Mouse (Mus musculus) CH12.LX (cell line): ENCODE data around the gene Prmt2. TPM values are rescaled to one million over a fixed set of nuclear protein-coding genes. Genes with fewer than 3 reads are reported as not detected.

ENCODE experiments used
- DNase-seq: peaks from one replicate; pipeline ENCODE4 v3.0.0-alpha.2; 2013; ENCODE audit errors: extremely low read depth
- H3K27ac ChIP-seq: 2 replicates; pipeline ENCODE4 v1.5.1; 2012; ENCODE audit warnings: low read depth, mild to moderate bottlenecking, control low read depth, moderate library complexity; ENCODE audit not compliant: insufficient read depth
- H3K27me3 ChIP-seq: replicated peaks from 2 replicates; pipeline ENCODE3; 2012; ENCODE audit warnings: inconsistent platforms
- H3K36me3 ChIP-seq, 2 experiments: replicated peaks in 1 of 2; 2 replicates each; pipeline versions ENCODE3 to v1.6.1; 2012; ENCODE audit warnings: inconsistent platforms in 1 of 2, low read length in 1 of 2, mild to moderate bottlenecking in 1 of 2, mixed read lengths in 1 of 2, moderate library complexity in 1 of 2; ENCODE audit not compliant: control insufficient read depth in 1 of 2, insufficient read depth in 1 of 2
- H3K4me1 ChIP-seq, 2 experiments: 2 replicates each; pipeline ENCODE4 v1.6.1; 2012; ENCODE audit warnings: inconsistent platforms in 1 of 2, moderate library complexity in 1 of 2; ENCODE audit not compliant: insufficient read depth in 2 of 2, control insufficient read depth in 1 of 2
- H3K4me2 ChIP-seq: 2 replicates; pipeline ENCODE4 v1.6.1; 2012; ENCODE audit warnings: low read depth, mild to moderate bottlenecking, control low read depth; ENCODE audit not compliant: poor library complexity, insufficient read depth, severe bottlenecking
- H3K4me3 ChIP-seq, 3 experiments: fragments of 150-350 bp in 1 of 3; sonication (generic) in 1 of 3; replicated peaks in 1 of 3; 2 replicates each; pipeline versions ENCODE3 to v1.5.1; 2011 to 2012; ENCODE audit warnings: low read depth in 2 of 3, low read length in 2 of 3, mild to moderate bottlenecking in 2 of 3, moderate library complexity in 2 of 3, control low read depth in 1 of 3, improper control_type of control experiment in 1 of 3, inconsistent platforms in 1 of 3, mixed read lengths in 1 of 3; ENCODE audit not compliant: poor library complexity in 1 of 3
- H3K79me2 ChIP-seq: replicated peaks from 2 replicates; pipeline ENCODE4 v1.6.1; 2012; ENCODE audit warnings: mild to moderate bottlenecking, moderate library complexity; ENCODE audit not compliant: control insufficient read depth, poor library complexity, insufficient read depth, severe bottlenecking; ENCODE audit errors: extremely low read depth
- H3K9ac ChIP-seq: 2 replicates; pipeline ENCODE4 v1.6.1; 2012; ENCODE audit warnings: low read depth, mild to moderate bottlenecking, control low read depth, moderate library complexity; ENCODE audit not compliant: insufficient read depth
- H3K9me3 ChIP-seq: replicated peaks from 2 replicates; pipeline ENCODE3; 2012; ENCODE audit warnings: low read length, inconsistent platforms, mixed read lengths
- CHD1 ChIP-seq: IDR thresholded peaks from 2 replicates; pipeline ENCODE4 v1.6.1; 2012; ENCODE audit warnings: low read depth, low read length, improper control_type of control experiment, inconsistent platforms
- CHD2 ChIP-seq: IDR thresholded peaks from 2 replicates; pipeline ENCODE4 v1.6.1; 2011; ENCODE audit warnings: low read length, improper control_type of control experiment
- ELF1 ChIP-seq: IDR thresholded peaks from 2 replicates; pipeline ENCODE4 v1.6.1; 2014; ENCODE audit warnings: low read depth, mild to moderate bottlenecking, inconsistent platforms, low read length, improper control_type of control experiment
- EP300 ChIP-seq: IDR thresholded peaks from 2 replicates; pipeline ENCODE4 v1.6.1; 2011; ENCODE audit warnings: low read length, improper control_type of control experiment
- GABPA ChIP-seq: IDR thresholded peaks from 2 replicates; pipeline ENCODE4 v1.6.1; 2012; ENCODE audit warnings: low read depth, low read length, improper control_type of control experiment, inconsistent platforms; ENCODE audit not compliant: insufficient replicate concordance
- IRF4 ChIP-seq: IDR thresholded peaks from 2 replicates; pipeline ENCODE4 v1.6.1; 2014; ENCODE audit warnings: low read depth, mild to moderate bottlenecking, inconsistent platforms, low read length, improper control_type of control experiment
- JUN ChIP-seq: IDR thresholded peaks from 2 replicates; pipeline ENCODE4 v1.6.1; 2011; ENCODE audit warnings: low read depth, mild to moderate bottlenecking, low read length, improper control_type of control experiment, moderate library complexity; ENCODE audit not compliant: insufficient read depth
- JUND ChIP-seq: conservative IDR thresholded peaks from 2 replicates; pipeline ENCODE4 v1.6.1; 2011; ENCODE audit warnings: low read depth, low read length, improper control_type of control experiment
- KAT2A ChIP-seq: IDR thresholded peaks from 2 replicates; pipeline ENCODE4 v1.6.1; 2012; ENCODE audit warnings: low read length, improper control_type of control experiment, inconsistent platforms; ENCODE audit not compliant: insufficient replicate concordance
- MAX ChIP-seq: IDR thresholded peaks from 2 replicates; pipeline ENCODE4 v1.6.1; 2011; ENCODE audit warnings: low read length, improper control_type of control experiment
- MAZ ChIP-seq: IDR thresholded peaks from 2 replicates; pipeline ENCODE4 v1.6.1; 2012; ENCODE audit warnings: low read depth, mild to moderate bottlenecking, inconsistent platforms, low read length, improper control_type of control experiment, moderate library complexity
- MXI1 ChIP-seq: IDR thresholded peaks from 2 replicates; pipeline ENCODE4 v1.6.1; 2011; ENCODE audit warnings: mild to moderate bottlenecking, low read depth, low read length, improper control_type of control experiment
- MYC ChIP-seq: IDR thresholded peaks from 2 replicates; pipeline ENCODE4 v1.6.1; 2011; ENCODE audit warnings: low read depth, mild to moderate bottlenecking, improper control_type of control experiment, low read length
- NRF1 ChIP-seq: IDR thresholded peaks from 2 replicates; pipeline ENCODE4 v1.6.1; 2014; ENCODE audit warnings: low read depth, mild to moderate bottlenecking, inconsistent platforms, low read length, improper control_type of control experiment, moderate library complexity
- PAX5 ChIP-seq: IDR thresholded peaks from 2 replicates; pipeline ENCODE4 v1.6.1; 2012; ENCODE audit warnings: low read length, inconsistent platforms, mixed read lengths
- POLR2AphosphoS2 ChIP-seq: IDR thresholded peaks from 2 replicates; pipeline ENCODE4 v1.6.1; 2011; ENCODE audit warnings: low read depth, low read length, improper control_type of control experiment
- RCOR1 ChIP-seq: conservative IDR thresholded peaks from 2 replicates; pipeline ENCODE4 v1.6.1; 2012; ENCODE audit warnings: low read depth, mild to moderate bottlenecking, inconsistent platforms, low read length, improper control_type of control experiment
- SIN3A ChIP-seq: IDR thresholded peaks from 2 replicates; pipeline ENCODE4 v1.6.1; 2012; ENCODE audit warnings: low read length, improper control_type of control experiment, inconsistent platforms
- TCF12 ChIP-seq: IDR thresholded peaks from 2 replicates; pipeline ENCODE4 v1.6.1; 2014; ENCODE audit warnings: low read depth, mild to moderate bottlenecking, inconsistent platforms, low read length, improper control_type of control experiment
- UBTF ChIP-seq: IDR thresholded peaks from 2 replicates; pipeline ENCODE4 v1.6.1; 2012; ENCODE audit warnings: low read depth, mild to moderate bottlenecking, inconsistent platforms, low read length, improper control_type of control experiment, moderate library complexity
- USF1 ChIP-seq: IDR thresholded peaks from 2 replicates; pipeline ENCODE4 v1.6.1; 2014; ENCODE audit warnings: low read depth, mild to moderate bottlenecking, inconsistent platforms, low read length, improper control_type of control experiment
- ZC3H11A ChIP-seq: IDR thresholded peaks from 2 replicates; pipeline ENCODE4 v1.6.1; 2012; ENCODE audit warnings: low read depth, mild to moderate bottlenecking, inconsistent platforms, low read length, improper control_type of control experiment
- dilution Hi-C: fragments of 300-500 bp; cut with MboI; formaldehyde crosslinking; loops from 2 replicates; pipeline ENCODE4 v1.14.3; 2020; ENCODE audit warnings: low sequenced_read_pairs; ENCODE audit not compliant: extremely low pct_unique_long_range_greater_than_20kb, extremely low pct_ligation_motif_present
- in situ Hi-C: fragments of 300-500 bp; cut with MboI; formaldehyde crosslinking; loops from 3 replicates; pipeline ENCODE4 v1.14.3; 2019; ENCODE audit warnings: low sequenced_read_pairs, low pct_ligation_motif_present, low pct_unique_long_range_greater_than_20kb, mixed read lengths
- polyA plus RNA-seq: library from polyadenylated mRNA; unstranded; fragments of >175 nt; gene quantifications from 2 replicates; pipeline ENCODE4 v1.2.1, GENCODE M21; 2012; ENCODE audit warnings: low read depth; ENCODE audit not compliant: insufficient read length
- total RNA-seq, 2 experiments: library from RNA; depleted of rRNA; stranded (reverse); fragments of 300-350 nt in 1 of 2; fragments of >200 nt in 1 of 2; gene quantifications; 2 replicates each; pipeline ENCODE4 v1.2.3; 2012 to 2014

Prmt2 gene
- total and polyA plus RNA-seq, 3 experiments = 6.1 to 14.9 (median 14.4) TPM

DNA sequence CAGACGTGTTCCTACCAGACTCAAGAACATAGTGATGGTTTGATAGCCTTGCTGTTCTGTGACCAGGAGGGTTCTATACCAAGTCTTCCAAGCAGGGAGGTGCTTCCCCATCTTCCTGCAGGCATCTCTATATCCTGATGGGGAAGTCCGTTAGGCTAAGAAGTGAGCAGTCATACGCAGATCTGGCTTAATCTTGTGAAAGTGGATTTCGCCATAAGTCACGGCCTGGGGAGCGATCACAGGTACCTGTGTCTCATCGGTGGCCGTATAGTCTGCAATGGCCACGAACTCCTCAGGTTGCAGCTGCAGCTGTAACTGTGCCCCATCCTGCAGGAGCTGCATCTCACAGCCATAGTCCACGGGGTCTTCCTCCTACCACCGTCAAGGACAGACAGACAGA lies 11.7 kb downstream of the Prmt2 start:
- in situ Hi-C loops = no loop called here
- no peak overlapping the region for H3K9ac ChIP-seq
- no peak overlapping the region for H3K4me3 ChIP-seq
- H3K36me3 ChIP-seq = peaks cover 16 to 48% of the 10 kb centered on the region in 2 experiments
- DNase-seq = no peak
- TF ChIP-seq MAZ (no peak), UBTF (no peak), POLR2AphosphoS2 (no peak), ELF1 (no peak), NRF1 (no peak), MAX (no peak), IRF4 (no peak), JUN (no peak), RCOR1 (no peak)
- TF ChIP-seq, all 38 proteins: peak for 0
- no peaks in the 10 kb centered on the region for H3K27me3 ChIP-seq
- no peaks in the 10 kb centered on the region for H3K4me1 ChIP-seq
- dilution Hi-C loops = no loop called here
- no peaks in the 10 kb centered on the region for H3K79me2 ChIP-seq
- no peaks in the 10 kb centered on the region for H3K9me3 ChIP-seq
- H3K27ac ChIP-seq = no peak overlapping the region
- H3K4me2 ChIP-seq = no peak overlapping the region

GRCm38 (mm10) chr10:76218240-76218639 lies 19.4 kb downstream of the Prmt2 start:
- no peak overlapping the region for H3K27ac ChIP-seq
- in situ Hi-C loops = no loop called here
- TF ChIP-seq JUND = no peak
- TF ChIP-seq CHD2 = no peak
- no peak for TF ChIP-seq TCF12
- TF ChIP-seq CHD1 = no peak
- TF ChIP-seq KAT2A = no peak
- no peak for TF ChIP-seq ZC3H11A
- TF ChIP-seq RCOR1 = no peak
- no peak for TF ChIP-seq UBTF
- TF ChIP-seq SIN3A = no peak
- no peak for TF ChIP-seq ELF1
- no peak for TF ChIP-seq EP300
- TF ChIP-seq MYC = no peak
- TF ChIP-seq GABPA = no peak
- no peak for TF ChIP-seq PAX5
- no peak for TF ChIP-seq MXI1
- TF ChIP-seq USF1 = no peak

More at GRCm38 (mm10) chr10:76218240-76218639, 19.4 kb downstream of the Prmt2 start:
- no peak overlapping the region for H3K4me3 ChIP-seq
- no peaks in the 10 kb centered on the region for H3K79me2 ChIP-seq
- no peaks in the 10 kb centered on the region for H3K27me3 ChIP-seq
- H3K36me3 ChIP-seq = peaks cover 18 to 70% of the 10 kb centered on the region in 2 experiments
- H3K4me2 ChIP-seq = no peak overlapping the region
- H3K9me3 ChIP-seq = peaks cover 14% of the 10 kb centered on the region
- dilution Hi-C loops = no loop called here
- DNase-seq = no peak
- H3K9ac ChIP-seq = no peak overlapping the region
- no peaks in the 10 kb centered on the region for H3K4me1 ChIP-seq
